Mouse (Mus musculus): ENCODE results near the gene Gm14226.
"Not testable (repeated sequence)": the region's sequence is repeated elsewhere in the genome, so short reads cannot be mapped to it uniquely, and the experiment has no call there.

Gm14226 gene

DNA sequence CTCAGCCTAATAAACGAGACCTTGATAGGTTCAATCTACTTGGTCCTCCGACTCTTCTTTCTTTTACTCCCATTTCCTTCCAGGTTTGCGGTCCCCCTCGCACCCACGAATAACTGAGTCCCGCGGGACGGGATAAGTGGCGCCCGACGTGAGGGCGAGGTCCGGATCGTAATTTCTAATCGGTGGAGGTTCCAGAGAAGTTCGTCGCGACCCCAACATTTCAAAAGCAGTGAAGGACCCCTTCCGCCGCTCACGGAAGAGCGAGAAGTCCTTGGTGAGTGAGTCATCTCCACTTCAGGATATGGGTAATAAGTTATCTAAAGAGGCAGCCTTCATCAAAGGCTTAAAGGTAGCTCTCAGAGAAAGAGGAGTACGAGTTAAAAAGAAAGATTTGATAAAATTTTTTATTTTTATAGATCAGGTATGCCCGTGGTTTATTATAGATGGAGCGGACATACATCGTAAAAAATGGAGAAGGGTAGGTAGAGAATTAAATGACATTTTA is at the start of gene Gm14226:
Gene Gm14226, plus strand, starts transcription at position 16 of the 505 bp plus-strand sequence.
- DNase-seq (ENCODE audit: low read depth, low spot score) = not testable (repeated sequence)

DNA sequence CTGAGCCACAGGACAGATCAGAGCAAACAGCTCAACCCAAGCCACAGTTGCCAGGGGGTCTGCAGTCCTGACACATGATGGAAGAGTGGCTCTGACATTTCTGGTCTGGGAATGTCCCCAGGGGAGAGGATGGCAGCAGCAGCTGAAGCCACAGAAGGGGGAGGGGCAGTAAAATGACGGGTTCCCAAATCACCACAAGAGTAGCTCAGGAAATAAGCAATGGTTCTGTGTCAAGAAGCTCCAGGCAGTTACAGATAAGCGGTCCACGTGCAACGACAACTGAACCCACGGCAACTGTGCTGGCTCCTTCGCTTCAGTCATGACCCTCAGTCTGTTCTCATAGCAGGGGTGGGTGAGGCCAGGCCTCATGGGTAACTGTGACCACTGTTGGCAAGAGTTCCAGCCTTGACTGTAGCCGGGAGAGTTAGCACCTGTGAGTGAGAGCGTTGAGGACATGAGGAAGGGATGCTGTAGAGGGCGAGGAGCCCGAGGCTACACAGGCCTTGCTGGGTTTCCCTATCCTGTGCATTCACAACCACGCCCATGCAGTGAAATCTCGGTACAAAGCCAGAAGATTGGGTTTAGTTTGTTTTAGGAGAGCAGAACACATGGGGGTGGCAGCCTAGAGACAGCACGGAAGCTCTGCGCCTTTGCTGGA is 48.2 kb upstream of the Gm14226 start:
- DNase-seq (ENCODE audit: low read depth, low spot score) = not testable (repeated sequence)

DNA sequence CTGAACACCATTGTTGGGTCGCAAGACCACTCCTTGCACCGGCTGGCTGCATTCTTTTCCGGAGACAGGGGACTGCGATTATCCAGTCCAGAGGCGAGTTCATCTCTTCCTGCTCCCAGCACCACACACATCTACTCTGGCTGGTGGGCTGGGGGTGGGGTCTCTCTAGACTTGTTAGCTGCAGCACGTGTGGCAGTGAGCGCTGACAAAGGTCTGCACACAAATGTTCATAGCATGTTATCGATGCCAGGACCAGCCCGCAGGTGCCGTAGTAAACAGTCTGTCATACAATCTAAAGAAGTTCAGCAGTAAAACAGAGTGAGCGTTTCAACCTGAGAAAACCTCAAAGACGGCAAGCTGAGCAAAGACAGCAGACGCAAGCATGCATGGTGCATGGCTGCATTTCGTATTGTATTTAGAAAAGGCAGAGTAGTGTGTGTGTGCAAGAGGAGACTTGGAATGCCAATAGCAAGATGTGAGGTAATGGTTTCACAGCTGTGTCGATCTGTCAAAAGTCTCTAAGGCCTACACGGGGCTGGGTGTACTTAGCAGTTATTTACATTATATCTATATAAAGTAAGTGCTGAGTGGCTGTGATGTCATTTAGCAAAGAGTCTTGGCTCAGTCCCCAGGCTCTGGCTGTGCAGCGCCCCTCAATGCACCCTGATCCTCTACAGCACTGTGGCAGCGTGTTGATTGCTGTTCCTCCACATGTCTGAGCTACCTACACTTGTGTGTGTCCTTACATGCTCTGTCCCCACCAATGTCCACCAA is 46.0 kb upstream of the Gm14226 start:
- no peak for DNase-seq (ENCODE audit: low read depth, low spot score)

DNA sequence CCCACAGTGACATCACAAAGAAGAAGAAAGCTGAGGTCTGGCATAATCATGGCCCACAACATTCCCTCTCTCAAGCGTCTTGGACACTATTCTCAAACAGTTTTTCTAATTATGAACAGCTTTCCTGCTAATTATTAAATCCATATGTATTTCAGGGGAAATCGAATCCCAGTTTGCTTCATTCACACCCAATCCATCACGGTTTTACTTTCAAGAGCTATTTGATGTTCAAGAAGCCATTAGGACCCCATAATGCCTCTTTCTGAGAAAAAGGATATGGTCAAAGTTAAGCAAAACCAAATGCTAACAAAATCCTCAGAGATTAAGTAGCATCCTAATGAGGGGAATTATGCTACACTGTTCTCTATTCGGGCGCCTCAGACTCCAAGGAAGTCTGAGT is 45.1 kb upstream of the Gm14226 start:
- DNase-seq (ENCODE audit: low read depth, low spot score) = no peak

DNA sequence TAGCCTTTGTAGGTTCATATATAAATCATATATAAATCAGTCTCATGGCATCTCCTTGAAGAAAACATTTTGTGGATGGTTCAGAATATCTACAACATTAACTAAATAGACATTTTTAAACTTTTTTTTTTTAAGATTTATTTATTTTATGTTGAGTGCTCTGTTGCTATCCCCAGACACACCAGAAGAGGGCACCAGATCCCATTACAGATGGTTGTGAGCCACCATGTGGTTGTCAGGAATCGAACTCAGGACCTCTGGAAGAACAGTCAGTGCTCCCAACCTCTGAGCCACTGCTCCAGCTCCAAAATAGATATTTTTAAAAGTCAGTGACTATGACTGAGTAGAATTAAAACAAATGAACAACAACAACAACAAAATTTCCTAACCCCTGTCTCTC is 31.5 kb upstream of the Gm14226 start:
- no peak for DNase-seq (ENCODE audit: low read depth, low spot score)

DNA sequence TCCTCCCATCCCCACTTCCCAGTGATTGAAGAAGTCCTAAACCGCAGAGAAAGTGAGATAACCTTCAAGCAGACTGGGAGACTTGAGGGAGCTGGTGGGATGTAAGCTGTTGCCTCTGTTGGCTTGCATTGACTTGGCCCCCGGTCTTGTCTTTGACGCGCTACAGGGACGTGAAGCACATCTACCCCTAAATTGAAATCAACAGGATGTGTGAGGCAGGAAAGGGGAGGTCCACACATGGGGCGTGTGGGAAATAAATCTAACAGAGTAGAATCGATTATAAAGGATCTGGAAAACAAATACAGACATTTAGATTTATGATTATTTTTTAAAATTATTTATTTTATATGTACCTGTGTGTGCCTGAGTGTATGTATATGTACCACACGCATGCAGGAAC is 26.7 kb upstream of the Gm14226 start:
- no peak for DNase-seq (ENCODE audit: low read depth, low spot score)

DNA sequence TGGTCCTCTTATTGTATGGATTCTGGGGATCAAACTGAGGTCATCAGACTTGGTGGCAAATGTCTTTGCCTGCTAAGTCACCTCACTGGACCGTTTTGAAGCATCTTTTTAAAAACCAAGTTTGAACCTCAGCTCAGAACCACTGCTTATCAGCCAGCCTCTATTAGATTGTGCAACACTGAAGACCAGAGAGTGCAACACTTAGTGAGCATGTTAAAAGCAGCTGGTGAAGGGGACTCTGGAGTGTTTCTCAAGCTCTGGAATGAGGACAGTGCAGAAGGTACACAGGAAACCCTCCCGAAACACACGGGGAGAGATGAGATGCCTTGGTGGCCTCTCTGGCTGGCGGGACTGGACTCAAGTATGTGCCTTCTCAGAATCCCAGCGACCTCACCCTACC is 26.0 kb upstream of the Gm14226 start:
- DNase-seq (ENCODE audit: low read depth, low spot score) = no peak

DNA sequence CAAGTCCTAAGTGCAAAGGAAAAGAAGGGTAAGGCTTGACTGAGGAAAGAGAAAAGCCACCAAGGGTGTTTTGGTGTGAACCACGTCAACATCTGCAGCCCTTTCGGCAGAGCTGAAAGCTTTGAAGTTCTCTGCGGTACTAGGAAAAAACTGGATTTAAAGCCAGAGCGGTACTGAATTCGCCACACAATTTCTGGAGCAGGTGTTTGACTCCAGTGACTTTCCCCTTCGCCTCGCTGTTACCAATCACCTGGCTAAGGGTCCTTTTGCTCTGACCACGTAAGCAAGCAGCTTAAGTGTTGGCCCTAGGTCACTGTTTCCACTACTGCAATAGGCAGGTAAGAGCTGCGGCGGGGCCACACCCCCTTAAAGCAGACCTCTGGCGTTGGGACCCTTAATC is 12.6 kb upstream of the Gm14226 start:
- DNase-seq (ENCODE audit: low read depth, low spot score) = no peak

DNA sequence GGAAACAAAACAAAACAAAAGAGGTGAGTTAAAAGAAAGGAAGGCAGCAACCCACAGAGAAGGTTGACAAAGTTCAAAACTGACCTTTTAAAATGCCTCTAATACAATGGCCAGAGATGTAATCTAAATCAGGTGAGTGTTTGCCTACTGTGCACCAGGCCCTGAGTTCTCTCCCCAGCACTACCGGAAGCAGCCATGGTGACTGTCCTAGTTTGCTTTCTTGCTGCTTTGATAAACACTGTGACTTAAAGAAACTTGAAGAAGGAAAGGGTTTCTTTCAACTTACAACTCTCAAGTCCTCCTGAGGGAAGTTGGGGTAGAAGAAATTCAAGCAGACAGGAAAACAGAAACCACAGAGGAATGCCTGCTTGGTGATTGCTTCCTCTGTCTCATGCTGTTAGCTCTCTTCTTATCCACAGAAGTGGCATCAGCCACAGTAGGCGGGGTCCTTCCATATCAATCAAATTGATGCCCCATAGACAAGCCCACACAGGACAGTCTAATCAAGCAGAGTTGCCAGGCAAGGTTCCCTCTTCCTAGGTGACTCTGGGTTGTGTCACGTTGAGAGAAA is 6.9 kb upstream of the Gm14226 start:
- no peak for DNase-seq (ENCODE audit: low read depth, low spot score)

DNA sequence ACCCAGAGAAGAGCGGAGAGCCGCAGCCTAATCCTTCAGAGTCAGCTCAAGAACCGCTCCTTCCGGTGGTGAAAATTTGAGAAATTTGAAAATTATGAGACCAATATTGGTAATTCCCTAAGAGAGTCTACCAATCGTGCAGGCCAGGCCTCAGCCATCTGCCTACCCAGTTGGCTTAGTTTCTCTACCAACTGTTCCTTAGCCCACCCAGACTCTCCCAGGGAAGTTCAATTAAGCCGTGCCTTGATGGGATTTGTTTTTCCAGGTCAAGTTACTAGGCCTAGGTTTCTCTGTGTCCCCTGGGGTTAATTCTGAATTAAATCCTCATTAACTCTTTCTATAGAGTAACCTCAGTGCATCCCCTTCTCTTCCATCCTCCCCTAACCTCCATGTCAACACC is 5.1 kb upstream of the Gm14226 start:
- no peak for DNase-seq (ENCODE audit: low read depth, low spot score)

DNA sequence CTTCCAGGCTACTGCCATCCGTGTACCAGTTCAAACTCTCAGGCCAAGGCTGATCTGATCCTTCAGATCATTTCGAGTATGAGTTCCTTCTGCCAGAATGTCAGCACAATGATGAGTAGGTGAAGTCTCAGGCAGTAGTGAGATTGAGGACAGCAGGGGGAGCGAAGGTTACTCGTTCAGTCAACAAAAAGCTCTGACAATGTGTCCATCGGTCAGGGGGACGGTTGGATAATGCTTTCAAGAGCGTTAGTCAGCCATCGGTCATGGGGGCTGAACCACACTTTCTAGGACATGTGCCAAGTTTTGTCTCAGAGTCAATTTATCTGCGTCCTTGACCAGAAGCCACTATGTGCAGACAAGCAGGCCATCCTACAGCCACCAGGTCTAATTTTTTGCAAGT is 1.3 kb upstream of the Gm14226 start:
- DNase-seq (ENCODE audit: low read depth, low spot score) = not testable (repeated sequence)

DNA sequence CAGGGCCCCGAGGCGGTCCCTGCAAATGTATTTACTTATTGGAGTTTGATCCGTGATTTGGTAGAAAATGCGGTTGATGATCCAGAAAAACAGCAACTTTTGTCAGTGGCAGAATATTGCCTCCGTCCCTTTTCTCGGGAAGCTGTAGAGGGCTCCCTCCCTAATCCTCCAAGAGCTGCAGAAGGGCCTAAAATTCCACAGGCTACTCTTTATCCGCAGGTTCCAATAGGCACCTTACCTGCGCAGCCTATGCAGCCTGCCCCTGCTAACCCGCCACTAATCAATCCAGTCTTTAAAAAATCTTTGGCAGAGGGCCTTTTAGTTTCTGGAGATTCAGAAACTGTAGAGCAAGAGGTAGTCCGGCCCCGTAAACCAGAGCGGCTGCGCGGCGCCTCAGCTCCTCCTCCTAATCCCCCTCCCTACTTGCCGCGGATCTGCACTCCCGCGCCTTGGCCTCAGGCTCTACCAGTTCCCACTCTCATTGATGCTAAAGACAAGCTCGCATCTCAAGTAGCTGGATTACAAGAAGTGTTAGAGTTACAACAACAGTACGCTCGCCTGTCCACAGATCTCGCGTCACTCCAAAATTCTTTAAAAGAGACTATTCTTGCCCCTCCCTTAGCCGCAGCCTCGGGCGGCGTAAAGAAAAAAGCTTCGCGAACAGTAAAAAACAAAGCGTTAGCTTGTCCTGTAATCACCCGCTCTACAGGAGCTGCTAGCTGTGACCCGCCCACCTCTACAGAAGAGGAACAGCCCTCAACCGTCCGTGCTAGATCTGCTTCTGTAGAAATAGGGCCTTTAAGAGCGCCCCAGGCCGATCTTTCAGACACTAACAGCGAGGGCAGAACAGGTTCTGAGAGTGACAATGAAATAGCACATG is 936 bp downstream of the Gm14226 start:
- DNase-seq (ENCODE audit: low read depth, low spot score) = peak; percentile 51

DNA sequence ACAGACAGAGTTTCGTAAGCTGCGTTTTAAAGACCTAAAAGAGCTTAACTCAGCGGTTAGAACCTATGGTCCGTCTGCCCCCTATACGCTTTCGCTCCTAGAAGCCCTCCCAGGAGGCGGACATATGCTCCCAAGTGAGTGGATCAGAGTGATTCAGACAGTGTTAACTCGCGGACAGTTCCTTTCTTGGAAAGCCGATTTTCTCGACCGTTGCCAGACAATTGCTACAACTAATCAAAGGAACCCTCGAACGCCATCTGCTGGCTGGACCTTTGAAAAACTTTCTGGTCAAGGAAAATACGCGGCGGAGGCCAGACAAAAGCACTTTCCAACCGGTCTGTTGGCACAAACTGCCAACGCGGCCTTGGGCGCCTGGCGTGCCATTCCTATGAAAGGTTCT is 1.6 kb downstream of the Gm14226 start:
- peak; percentile 63 for DNase-seq (ENCODE audit: low read depth, low spot score)

DNA sequence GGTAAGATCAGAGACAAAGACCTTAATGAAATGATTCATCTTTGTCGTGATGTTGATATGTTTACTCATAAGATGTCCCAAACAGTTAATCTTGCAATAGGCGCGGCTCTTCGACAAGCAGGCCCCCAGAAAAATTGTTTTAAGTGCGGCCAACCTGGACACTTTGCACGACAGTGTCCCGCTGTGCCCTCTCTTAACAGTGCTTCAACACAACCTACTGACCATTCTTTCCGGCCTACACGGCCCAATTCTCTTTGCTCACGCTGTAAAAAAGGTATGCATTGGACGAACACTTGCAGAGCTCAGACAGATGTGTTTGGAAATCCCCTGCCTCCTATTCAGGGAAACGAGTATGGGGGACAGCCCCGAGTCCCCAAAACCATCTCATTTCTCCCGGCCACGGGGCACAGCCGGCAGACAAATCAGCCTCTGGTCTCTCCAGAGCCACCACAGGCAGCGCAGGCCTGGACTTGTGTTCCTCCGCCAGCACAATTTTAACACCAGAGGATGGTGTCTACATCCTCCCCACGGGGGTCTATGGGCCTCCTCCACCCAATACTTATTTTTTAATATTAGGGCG is 2.3 kb downstream of the Gm14226 start:
- not testable (repeated sequence) for DNase-seq (ENCODE audit: low read depth, low spot score)

DNA sequence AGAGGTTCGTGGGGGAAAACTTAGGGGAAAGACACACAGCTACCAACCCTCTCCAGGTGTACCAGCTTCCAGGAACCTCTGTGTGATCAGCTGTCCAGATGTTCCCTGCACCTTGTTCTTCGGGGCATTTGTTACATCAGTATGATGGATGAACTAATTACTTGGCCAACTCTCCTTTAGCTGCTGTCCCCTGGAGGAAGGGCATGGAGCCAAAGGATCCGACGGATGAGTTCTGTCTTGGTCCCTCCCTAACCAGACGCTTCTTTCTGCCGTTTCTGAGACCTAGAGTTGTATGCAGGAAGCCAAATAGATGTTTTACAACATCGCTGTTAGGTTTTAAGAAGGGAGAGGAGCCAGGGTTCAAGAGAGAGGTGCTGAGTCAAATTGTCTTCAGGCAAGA is 12.8 kb downstream of the Gm14226 start:
- DNase-seq (ENCODE audit: low read depth, low spot score) = no peak

DNA sequence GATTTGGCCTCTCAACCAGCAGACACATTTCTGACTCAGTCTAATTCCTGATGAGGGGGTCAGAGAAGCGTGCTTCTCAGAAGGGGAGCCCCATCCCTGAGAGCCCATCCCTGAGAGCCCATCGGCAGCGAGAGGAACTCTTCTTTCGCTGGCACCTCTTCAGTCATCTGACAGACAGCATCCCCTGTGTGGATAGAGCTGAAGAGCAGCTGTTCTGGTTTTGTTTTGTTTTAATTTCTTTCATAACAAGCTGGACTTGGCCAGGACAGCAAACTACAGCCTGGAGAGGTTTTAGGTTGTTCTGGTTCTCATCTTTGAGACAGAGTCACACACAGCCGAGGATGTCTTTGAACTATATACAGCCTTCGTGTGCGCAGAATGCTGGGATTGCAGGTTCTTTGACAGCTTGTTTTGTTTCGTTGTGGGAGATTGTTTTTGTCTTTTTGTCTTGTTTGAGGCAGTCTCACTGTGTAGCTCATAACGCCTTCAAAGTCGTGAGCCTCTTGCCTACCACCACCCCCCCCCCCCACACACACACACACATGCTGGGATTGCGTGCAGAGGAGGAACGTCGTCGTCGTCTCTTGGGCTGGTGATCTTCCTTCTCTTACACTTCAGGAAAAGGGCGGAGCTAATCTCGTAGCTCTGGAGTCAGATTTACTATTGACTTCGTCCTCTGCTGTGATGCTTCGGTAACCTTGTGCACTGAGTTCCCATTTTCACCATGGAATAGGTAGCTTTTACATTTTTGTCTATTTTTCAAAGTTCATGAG is 15.1 kb downstream of the Gm14226 start:
- DNase-seq (ENCODE audit: low read depth, low spot score) = no peak

DNA sequence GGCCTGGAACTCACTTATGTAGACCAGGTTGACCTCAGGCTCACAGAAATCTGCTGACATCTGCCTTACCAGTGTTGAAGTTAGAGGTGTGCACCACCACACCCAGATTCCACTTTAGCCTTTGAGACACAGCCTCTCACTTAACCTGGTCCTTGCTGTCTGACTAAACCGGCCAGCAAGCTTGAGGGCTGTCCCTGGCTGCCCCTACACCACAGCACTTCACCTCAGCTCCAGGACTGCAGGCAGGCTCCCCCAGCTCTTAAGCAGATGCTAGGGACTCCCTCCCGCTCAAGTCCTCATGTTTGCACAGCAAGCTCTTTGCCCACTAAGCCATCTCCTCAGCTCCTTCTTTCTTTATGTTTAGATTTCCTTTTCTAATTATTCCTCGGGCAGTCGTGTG is 21.9 kb downstream of the Gm14226 start:
- no peak for DNase-seq (ENCODE audit: low read depth, low spot score)

DNA sequence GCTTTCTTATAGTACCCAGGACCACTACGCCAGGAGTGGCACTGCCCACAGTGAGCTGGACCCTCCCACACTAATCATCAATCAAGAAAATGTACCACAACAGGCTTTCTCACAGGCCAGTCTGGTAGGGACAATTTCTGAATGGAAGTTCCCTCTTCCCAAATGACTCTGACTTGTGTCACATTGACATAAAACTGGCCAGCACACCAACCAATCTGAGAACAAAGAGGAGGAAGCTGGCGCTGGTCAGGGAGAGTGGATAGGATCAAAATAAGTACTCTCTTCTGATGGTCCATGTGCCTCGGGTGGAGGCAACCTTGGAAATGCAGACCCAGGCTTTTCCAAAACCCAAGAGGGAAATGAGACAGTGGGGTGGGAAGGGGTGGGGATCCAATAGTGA is 26.5 kb downstream of the Gm14226 start:
- no peak for DNase-seq (ENCODE audit: low read depth, low spot score)

DNA sequence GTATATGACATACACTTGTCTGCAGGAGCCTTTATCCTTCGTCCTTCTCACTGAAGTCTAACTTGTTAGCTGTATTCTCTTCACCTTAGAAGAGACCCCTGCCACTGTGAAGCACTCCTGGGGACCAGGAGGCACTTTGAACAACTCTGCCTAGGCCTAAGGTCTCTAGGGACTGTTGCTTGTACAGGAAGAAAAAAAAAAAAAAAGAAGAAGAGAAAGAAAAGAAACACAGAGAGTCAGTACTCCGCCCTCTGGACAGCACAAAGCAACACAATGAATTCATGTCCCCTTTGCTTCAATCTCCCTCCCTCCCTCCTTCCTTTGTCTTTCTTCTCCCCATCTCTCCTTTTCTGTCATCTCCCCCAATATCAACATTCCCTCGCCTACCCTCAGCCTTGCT is 27.0 kb downstream of the Gm14226 start:
- no peak for DNase-seq (ENCODE audit: low read depth, low spot score)

DNA sequence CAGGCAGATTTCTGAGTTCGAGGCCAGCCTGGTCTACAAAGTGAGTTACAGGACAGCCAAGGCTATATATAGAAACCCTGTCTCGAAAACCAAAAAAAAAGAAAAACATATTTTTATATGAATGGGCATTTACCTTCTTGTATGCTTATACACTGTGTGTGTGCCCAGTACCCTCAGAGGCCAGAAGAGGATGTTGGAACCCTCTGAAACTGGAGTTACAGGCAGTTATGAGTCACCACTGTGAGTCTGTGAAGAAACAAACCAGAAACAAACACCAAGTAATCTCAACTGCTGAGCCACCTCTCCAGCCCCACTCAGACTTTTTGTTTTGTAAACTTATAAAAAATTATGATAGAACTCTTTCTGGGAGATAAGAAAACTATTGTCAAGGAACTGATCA is 28.7 kb downstream of the Gm14226 start:
- DNase-seq (ENCODE audit: low read depth, low spot score) = no peak

All from embryo, embryonic 11.5 days (tissue).